Mouse (Mus musculus): ENCODE results near the gene Rprd1b. TPM values are rescaled to one million over a fixed set of nuclear protein-coding genes. Genes with fewer than 3 reads are reported as not detected.
"Not testable (repeated sequence)": the region's sequence is repeated elsewhere in the genome, so short reads cannot be mapped to it uniquely, and the experiment has no call there.

The Rprd1b gene
- total RNA-seq, 2 experiments from 2014 or later: 34.0 to 36.6 TPM

DNA sequence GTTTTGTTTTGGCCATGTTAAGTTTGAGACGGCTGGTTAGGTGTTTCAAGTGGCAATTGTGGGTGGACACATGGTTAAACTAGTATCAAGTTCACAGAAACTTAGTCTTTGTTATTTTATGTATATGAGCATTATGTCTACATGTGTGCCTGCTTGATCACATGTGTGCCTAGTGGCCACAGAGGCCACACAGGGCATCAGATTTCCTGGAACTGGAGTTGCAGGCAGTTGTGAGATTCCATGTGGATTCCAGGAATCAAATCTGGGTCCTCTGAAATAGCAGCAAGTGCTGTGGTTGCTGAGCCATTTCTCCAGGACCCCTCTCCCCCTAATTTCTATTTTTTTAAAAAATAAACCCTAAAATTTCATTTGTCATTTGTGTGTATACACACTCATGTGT, 11.4 kb downstream of the Rprd1b start:
- no peak for DNase-seq (ENCODE audit: low spot score in 2 of 2)

- no peak for DNase-seq (ENCODE audit: low spot score in 2 of 2)
Observed at GRCm38 (mm10) chr2:158040396-158040795, 12.1 kb downstream of the Rprd1b start.

- no peak for DNase-seq (ENCODE audit: low spot score in 2 of 2)
Observed at GRCm38 (mm10) chr2:158043504-158043903, 15.2 kb downstream of the Rprd1b start.

DNA sequence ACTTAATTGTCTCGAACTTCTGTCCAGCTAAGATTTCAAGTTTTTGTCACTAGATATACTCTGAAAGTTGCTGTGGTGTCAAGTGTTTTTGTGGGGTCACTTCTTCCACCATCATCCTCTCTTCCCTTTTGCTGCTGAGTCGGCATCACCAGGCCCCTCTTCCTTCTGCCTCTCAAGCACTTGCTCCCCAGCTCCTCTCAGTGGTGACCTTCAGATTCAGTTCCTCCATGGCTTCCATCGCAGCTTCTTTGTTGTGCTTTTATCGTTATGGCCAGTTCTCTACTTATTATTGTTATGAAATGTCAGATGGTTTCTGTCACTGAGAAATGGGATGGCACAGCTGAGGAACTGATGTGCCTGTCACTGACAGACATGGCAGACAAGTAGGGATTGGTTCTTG, 17.9 kb downstream of the Rprd1b start:
- no peak for DNase-seq (ENCODE audit: low spot score in 2 of 2)

GRCm38 (mm10) chr2:158047903-158048302, 19.6 kb downstream of the Rprd1b start:
- DNase-seq (ENCODE audit: low spot score in 2 of 2): peak in 1 of 2 experiments; percentile 52

DNA sequence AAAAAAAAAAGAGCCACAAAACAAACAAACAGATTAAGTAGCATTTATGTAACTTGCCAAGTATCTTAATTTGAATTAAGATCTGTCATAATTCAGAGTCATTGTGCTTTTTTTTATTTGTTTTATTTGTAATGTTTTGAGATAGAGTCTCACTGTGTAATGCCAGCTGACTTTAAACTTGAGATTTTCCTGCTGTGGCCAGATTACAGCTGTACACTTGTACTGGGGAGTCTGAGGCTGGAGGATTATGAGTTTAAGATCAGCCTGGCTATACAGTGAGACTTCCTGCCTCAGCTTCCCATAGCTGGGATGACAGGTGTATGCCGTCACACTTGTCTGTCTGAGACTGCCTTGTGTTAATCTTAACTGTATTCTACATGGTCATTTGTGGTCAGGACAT, 20.4 kb downstream of the Rprd1b start:
- no peak for DNase-seq (ENCODE audit: low spot score in 2 of 2)

GRCm38 (mm10) chr2:158050116-158050515, 21.8 kb downstream of the Rprd1b start:
- DNase-seq (ENCODE audit: low spot score in 2 of 2): no peak

DNA sequence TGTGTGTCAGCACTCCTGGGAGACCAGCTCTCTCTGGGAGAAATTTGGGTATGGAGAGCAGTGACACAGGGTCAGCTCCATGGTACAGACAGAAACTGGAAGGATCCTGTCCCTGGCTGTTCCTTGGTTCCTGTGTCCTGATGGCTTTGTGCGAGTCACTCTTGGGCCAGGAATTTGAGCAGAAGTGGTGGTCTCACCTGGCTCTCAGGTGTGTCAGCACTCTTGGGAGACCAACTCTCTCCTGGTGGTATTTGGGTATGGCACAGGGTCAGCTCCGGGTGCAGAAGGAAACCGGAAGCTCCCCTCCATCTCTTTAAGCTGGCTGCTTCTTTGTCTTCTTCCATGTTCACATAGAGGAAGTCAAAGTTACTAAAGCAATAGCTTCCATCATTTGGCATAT, 26.3 kb downstream of the Rprd1b start:
- no peak for DNase-seq (ENCODE audit: low spot score in 2 of 2)

GRCm38 (mm10) chr2:158055383-158055782, 27.1 kb downstream of the Rprd1b start:
- not testable (repeated sequence) for DNase-seq (ENCODE audit: low spot score in 2 of 2)

DNA sequence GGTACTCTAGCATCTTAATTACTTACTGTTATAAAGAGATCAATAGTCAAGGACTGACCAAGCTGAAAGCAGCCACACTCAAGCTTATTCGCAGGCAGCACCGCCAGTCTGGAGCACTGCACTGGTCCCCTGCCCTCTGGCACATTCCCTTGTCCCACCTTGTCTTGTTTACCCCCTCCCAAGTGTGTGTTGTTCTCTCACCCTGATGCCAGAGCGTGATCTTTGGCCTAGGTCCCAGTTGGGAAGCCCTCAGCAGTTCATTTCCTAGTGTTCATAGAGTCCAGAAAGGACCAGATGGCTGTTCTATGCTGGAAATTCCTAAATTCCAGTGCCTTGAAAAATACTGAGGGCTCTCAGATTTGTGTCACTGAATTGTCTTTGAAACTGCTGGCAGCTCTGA, 28.7 kb downstream of the Rprd1b start:
- DNase-seq (ENCODE audit: low spot score in 2 of 2): peak in 1 of 2 experiments; percentile 31

DNA sequence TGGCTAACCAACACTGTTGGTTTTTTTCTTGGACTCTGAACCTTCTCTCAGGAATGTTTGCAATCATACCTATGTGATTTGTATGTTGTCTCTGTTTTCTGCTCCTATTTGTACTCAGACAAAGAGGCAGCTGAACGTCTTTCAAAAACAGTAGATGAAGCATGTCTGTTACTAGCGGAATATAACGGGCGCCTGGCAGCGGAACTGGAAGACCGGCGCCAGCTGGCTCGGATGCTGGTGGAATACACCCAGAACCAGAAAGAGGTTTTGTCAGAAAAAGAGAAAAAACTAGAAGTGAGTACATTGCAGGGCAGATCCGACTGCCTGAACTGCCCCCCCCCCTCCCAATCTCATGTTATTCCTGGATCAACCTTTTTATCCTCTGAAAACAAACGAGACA, 30.2 kb downstream of the Rprd1b start:
- DNase-seq (ENCODE audit: low spot score in 2 of 2): peak; percentile 80 to 85

DNA sequence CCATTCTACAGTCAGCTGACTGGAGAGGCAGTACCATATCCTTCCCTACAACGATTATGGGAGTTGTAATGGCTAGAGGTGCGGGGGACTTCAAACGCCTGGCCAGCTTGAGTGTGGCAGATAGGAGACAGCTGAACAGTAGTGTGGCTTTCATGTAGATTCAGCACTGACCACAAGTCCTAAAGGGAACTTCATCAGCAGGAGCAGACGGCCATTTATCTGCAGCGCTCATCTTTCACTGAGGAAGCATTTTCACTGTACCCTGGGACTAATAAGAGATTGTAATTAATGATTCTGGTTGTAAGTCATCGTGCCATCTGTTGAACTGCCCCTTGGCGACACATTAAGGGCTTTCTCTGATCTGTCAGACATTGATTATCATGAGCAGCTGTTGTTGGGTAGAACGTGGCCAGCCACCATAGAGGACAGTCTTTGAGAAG, 31.4 kb downstream of the Rprd1b start:
- no peak for DNase-seq (ENCODE audit: low spot score in 2 of 2)

- DNase-seq (ENCODE audit: low spot score in 2 of 2): no peak
Observed at GRCm38 (mm10) chr2:158063036-158063435, 34.7 kb downstream of the Rprd1b start.

GRCm38 (mm10) chr2:158064571-158065048, 36.3 kb downstream of the Rprd1b start:
- DNase-seq (ENCODE audit: low spot score in 2 of 2): no peak

DNA sequence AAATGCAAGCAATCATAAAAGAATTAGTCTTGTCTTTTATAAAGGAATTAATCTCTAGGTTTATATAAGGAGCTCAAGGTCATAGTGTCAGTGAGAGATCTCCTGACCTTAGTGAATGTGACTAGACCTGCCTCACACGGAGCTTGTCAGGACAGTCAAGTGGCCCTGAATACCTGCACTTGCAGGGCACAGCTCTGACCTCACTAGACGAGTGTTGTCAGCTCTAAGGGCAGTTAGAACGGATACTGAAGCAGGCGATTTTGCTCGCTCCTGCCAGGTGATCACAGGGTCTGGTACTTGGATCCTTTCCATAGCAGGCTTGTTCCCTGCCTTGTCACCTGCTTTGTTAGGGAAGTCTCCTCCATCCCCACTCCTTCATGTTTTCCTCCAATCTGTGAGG, 36.8 kb downstream of the Rprd1b start:
- DNase-seq (ENCODE audit: low spot score in 2 of 2): no peak

DNA sequence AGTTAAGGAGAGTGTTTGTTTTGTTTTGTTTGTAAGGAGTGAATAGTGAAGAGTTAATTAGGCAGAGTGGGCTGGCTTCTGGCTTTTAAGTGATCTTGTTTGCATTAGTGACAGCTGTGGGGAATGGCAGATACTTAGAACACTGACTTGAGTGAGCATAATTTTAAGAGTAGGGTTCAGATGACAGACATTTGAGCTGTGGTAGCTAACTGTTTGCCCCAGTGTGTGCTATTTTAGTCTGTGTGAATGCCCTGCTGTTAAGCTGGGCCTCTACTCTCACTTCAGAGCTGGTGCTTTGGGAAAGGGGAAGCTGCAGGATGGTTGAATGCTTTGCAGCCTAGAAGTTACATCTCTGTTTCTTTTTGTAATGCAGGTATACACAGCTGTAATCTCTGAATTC, 38.2 kb downstream of the Rprd1b start:
- DNase-seq (ENCODE audit: low spot score in 2 of 2): no peak

GRCm38 (mm10) chr2:158067260-158067824, 39.0 kb downstream of the Rprd1b start:
- no peak for DNase-seq (ENCODE audit: low spot score in 2 of 2)

GRCm38 (mm10) chr2:158068444-158068971, 40.2 kb downstream of the Rprd1b start:
- DNase-seq (ENCODE audit: low spot score in 2 of 2): no peak

- no peak for DNase-seq (ENCODE audit: low spot score in 2 of 2)
Observed at GRCm38 (mm10) chr2:158070885-158071632, 42.8 kb downstream of the Rprd1b start.

GRCm38 (mm10) chr2:158071633-158071995, 43.3 kb downstream of the Rprd1b start:
- DNase-seq (ENCODE audit: low spot score in 2 of 2): no peak

DNA sequence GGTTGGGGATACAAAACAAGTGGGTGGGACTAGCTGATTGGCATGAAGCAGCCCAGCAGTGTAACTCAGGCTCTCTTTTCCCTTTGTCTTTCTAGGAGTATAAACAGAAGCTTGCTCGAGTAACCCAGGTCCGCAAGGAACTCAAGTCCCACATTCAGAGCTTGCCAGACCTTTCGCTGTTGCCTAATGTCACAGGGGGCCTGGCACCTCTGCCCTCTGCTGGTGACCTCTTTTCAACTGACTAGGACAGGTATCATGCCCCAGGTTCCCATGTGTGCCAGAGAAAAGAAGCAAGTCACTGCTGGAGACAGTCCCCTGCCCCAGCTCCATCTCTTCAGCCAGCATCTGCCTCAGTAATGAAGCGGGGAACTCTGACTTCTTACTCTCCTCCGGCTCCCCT, 46.5 kb downstream of the Rprd1b start:
- no peak for DNase-seq (ENCODE audit: low spot score in 2 of 2)

GRCm38 (mm10) chr2:158076690-158077089, 48.4 kb downstream of the Rprd1b start:
- DNase-seq (ENCODE audit: low spot score in 2 of 2): no peak

GRCm38 (mm10) chr2:158077981-158078380, 49.7 kb downstream of the Rprd1b start:
- no peak for DNase-seq (ENCODE audit: low spot score in 2 of 2)
